Mouse (Mus musculus): ENCODE data around the gene Nxph1.

The Nxph1 gene

DNA sequence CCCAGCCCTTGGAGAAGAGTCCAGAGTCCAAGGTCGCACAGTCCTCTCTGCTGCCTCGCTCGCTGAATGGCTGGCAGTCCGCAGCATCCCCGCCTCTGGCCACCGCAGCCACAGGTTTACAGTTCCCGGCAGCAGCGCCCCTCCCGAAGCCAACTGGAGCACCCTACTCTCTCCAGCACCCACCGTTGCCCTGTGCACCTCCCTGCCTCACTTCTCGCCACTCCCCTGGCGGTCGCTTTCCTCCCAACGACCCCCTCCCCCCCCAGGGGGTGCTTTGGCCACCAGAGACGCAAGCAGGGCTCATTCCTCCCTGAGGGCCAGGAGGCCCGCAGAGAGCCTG is at the start of gene Nxph1:
Gene Nxph1 (plus strand): TSS at position 301 of the 340 bp plus-strand sequence.
- DNase-seq (ENCODE audit: low spot score) = no peak

DNA sequence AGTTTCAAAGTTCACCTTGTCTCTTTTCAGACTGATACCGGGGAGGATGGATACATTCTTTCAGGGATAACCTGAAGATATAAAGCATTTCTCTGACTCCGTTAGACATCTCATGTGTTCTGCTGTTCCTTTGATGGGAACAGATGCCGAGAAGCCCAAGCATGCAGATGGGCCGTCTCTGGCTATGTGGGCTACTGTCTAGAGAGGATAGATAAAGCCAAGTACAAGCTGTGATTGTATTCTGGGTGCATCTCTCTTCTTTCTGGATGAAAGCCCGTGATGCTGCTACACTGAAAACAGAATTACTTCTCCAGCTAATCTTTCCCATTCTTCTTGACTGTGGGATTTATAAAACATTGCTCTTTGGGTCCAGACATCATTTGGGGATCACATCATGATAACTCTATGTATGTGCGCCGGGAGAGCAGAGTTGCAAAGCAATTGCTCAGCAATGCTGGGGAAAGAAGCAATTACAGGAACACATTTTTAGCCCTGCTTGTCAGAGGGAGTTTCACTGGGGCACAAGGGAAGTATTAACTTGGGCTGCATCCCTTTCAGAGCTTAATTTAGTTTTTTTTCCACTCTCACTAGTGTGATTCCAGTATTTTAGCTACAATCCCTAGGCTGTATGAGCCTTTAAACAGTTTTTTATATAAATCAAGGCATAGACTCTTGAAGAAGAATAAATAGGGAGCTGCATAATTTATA is 48.1 kb upstream of the Nxph1 start:
- DNase-seq (ENCODE audit: low spot score) = no peak

DNA sequence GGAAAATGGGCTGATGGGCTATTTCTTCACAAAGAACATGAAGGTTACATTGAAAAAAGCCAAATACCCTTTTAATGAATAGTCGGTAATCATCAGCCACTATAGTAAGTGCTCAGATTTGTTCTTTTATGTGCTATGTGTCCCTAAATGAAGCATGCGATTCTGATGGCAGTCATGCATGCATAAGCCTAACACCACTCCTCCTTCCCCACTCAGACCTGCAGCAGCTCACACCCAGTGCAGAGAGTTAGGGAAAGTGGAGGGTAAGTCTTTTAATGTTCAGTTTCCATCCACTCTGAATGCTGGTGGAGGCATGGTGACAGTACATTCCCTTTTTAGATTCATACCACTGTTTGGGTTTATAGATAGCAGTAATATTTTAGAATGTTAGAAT is 47.5 kb upstream of the Nxph1 start:
- DNase-seq (ENCODE audit: low spot score) = no peak

DNA sequence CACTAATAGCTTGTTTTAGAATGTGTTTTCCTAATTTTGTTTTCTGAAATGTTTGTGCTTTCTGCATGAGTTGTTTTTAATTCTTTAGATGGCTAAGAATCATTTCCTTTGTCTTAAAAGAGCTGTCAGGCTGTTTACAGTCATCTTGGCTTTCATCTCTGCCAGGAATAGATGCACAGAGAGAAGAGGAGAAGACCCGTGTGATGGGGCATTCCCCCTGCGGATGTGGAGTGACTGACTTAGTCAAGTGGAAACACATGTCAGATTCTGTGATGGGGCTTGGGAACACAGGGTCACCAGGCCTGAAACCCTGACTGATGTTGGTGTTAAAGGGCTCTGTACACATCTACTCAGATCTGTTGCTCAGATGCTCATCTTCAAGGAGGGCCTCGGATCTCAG is 40.3 kb upstream of the Nxph1 start:
- DNase-seq (ENCODE audit: low spot score) = no peak

DNA sequence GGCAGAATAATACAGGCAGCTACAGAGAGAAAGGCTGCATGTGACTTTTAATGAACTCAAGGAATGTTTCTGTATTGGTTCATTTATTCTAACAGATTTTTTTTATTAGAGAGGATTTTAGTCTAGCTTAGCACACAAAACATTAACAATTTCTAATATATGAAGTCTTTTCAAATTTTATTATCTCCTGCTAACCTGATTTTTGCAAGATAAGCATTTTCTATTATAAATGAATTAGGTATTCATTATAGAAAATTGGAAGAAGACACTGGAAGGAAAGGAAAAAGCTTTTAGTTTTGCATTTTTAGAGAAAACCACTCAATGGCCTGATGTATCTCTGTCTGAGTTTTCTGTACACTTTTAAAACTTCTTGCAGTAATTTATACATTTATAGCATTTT is 34.8 kb upstream of the Nxph1 start:
- DNase-seq (ENCODE audit: low spot score) = no peak

DNA sequence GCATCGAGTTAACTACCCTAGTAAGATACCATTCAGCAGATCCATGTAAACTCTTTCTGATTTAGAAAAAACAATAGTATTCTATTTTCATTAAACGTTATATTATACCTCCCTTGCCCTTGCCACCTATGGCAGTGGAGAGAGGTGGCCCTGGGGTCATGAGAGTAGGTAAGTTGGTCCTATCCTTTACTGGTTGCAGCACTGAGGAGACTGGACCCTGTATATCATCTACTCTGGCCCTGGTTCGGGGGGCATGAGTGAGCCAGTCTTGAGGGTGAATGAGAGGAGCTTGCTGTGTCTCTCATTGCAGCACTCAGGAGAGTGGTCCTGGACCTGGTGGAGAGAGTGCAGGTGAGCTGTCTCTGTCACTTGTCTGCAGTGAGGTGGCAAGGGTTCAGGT is 33.5 kb upstream of the Nxph1 start:
- DNase-seq (ENCODE audit: low spot score) = no peak

DNA sequence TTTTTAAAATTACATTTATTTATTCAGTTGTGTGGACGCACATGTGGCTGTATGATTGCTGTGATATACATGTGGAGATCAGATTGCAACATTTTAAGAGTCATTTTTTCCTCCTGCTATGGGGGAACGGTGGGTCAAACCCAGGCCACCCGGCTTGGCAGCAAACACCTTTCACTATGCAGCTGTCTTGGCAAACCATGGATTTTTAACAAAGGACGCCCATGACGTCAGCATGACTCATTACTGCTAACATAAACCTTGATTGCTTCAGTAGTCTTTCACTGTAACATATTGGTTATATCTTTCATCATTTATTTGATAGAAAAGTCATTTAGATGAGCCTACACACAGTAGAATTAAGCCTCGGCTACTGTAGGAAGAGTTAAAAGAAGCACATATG is 23.8 kb upstream of the Nxph1 start:
- no peak for DNase-seq (ENCODE audit: low spot score)

DNA sequence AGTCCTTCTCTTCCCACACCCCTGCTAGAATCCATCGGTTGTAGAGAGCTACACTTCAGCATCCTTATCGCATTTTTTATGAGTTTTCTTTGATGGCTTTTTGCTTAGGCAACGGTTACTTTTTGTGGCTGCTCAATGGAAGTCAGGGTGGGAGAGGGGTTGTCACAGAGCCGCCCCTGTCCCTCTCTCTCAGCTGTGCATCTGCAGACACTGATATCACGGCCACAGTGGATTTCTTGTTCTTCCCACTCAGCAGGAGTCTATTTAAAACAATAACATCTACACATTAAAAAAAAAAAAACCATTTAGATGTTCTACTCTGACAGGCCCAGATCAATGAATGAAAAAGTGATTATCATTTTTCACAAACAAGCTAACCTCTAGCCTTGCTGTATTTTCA is 13.0 kb upstream of the Nxph1 start:
- DNase-seq (ENCODE audit: low spot score) = no peak

DNA sequence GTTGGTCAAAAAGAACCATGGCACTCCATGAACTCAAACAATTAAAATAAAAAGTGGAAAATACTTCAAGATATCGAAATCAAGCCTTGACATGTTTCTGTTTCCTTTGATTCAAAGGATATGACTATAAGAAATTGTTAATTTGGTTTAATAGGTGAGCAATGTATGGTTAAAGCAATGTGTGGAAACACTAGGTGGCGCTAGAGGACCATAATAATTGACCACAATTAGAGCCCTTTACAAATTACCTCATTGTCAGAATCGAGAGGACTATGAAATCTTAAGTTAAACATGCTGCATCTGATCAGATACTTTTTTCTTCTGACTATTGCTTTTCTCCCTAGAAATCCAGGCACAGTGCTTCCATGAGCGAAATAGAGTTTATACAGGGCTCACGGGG is 12.5 kb upstream of the Nxph1 start:
- no peak for DNase-seq (ENCODE audit: low spot score)

DNA sequence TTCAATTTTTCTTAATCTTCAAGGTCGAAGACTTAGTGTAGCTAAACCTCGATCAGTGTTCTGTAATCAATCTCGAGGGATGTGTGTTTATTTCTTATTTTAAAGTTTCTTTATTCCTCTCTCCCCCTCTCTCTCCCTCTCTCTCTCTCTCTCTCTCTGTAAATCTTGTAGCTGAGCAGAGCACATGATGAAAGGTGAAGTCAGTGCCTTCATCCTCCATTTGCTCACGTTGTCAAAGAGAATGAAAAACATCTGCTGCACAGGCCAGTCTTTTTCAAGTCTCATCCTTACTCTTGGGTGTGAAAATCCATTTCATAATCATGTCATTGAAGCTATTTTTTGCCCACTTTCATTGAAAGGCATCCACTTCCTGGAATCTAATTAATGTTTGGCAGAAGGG is 12.1 kb upstream of the Nxph1 start:
- no peak for DNase-seq (ENCODE audit: low spot score)

DNA sequence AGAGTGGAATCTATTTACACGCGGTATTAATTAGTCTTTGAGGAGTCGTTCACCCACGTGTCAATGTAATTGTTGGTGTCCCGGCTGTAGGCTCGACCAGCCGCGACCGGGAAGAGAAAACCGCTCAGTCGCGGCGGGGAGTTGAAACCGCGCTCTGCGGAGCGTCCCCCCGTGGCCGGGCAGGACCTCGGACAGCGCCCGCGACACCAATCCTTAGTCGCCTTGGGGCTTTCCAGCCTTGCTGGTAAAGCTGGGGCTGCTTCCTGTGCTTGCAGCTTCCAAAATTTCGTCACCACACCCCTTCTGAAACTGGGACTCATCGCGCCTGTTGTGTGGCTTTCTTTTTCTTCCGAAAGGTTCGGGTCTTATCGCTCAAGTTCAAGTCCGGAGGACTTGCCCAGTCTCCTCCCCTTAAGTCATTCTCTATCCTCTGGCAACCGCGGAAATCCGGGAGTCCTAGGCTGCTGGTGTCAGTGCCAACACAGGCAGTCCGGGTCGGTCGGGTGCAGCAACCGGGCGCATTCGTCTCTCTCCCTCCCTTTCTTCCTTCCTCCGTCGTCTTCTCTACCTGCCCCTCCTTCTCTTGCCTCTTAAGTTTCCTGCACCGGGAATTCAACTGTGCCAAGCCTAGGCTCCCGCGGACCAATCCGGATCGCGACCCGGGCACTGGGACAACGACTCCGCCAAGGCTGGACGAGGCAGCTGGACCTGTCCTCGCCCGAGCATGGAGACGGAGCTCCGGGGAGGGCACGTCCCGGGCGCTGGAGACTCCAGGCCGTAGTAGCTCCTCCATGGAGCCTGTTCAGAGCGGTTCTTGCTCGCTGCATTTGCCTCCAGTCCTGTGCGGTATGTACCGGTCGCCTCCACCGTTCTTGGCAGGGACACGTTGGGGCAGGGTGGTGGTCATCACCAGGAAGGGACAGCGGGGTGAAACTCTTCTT is 510 bp downstream of the Nxph1 start:
- no peak for DNase-seq (ENCODE audit: low spot score)

DNA sequence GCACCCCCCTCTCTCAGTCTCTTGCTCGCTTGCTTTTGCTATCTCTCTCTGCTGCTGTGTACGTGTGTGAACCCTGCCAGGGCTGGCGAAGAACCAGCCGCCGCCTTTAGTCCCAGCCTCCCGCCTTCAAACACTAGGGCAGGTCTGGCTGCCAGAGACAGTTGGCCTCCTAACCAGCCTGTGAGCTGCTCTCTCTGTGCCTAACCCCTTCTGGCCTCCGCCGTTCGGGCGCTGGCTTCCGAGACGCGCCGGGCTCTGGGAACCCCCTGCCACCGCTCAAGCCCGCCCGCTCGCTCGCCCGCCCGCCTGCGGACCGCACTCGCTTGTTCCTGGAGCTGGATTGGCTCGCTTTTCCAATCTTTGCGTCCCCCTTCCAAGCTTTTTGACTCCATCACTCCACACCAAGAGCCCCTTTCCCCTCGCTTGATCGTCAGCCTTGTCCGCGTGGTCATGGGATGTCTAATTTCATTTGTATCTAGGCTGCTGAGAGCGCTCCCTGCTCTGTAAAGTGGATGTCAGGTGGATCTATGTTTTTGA is 1.5 kb downstream of the Nxph1 start:
- no peak for DNase-seq (ENCODE audit: low spot score)

DNA sequence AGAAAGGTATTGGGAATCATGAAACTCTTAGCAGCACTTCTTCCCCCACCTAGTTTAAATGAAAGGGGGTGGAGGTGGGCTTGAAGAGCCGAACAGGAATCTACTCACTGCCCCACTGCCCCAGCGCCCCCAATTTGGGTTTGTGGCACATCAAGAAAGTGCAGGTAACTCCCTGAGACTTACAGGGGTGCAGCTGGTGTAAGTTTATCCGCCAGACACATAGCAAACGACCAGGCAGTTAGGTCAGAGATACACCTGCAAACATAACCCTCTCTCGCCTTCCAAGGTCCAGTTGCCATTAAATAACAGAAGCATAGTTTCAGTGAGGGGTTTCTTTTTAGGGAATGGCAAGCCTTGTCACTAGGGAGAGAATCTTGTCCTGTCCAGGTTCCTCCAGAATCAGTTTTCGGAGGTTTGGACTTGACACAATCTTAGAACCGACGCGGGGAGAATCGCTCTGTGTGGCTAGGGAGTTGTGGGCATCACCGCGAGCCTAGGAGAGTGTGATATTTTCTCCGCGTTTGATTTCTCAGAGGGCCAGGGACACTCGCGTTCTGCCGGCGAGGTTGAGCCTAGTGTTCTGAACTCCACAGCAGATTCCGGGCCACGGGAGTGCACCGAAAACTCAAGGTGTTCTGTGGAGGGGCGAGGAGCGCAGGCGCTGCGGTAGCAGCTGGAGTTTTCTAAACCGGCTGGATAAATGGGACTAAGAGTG is 2.5 kb downstream of the Nxph1 start:
- DNase-seq (ENCODE audit: low spot score) = no peak

DNA sequence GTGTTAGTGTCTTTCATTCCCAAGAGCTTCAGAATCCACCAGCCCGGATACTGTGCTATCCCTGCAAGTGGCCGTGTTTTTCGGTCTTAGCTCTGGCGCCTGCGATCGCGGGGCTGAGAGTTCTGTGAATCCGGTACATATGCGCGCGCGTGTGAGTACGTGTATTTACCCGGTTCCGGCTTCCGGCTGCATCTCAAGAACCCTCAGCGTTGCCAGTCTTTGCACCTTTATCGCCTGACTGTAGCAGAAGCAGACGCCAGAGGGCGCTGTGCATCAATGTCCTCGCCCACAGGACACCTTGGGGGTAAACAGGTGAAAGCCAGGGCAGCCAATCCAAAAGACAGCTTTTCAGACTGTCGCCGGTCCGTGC is 3.1 kb downstream of the Nxph1 start:
- DNase-seq (ENCODE audit: low spot score) = no peak

DNA sequence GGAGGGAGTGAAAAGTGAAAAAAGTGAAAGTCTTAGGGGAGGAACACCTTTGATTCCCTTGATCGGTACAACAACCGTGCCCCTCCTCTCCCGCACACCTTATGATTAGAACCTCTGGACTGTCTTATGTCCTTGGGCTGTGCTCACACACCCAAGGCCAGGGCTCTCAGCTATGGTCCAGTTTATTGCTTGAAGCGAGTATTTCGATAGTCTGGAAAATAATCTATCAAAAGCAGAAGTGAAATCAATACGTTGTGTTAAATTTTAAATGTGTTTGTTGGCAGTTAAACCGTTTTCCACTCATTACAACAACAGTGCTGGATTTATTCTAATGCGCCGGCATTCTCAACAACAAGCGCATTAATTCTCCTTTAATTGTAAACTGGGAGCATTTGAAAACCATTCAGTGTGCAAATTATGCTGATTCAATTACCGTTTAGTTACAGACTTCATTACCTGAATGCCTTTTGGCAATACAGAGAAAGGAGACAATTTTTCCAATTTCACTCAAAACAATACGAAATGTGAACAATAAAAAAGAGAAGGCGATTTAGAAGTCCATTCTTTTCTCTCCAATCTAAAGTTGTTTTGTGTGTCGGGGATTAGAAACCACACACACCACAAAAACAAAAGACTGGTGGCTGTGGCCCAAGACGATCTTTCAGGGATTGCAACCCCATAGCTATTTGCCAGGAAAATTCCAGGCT is 3.8 kb downstream of the Nxph1 start:
- DNase-seq (ENCODE audit: low spot score) = no peak

DNA sequence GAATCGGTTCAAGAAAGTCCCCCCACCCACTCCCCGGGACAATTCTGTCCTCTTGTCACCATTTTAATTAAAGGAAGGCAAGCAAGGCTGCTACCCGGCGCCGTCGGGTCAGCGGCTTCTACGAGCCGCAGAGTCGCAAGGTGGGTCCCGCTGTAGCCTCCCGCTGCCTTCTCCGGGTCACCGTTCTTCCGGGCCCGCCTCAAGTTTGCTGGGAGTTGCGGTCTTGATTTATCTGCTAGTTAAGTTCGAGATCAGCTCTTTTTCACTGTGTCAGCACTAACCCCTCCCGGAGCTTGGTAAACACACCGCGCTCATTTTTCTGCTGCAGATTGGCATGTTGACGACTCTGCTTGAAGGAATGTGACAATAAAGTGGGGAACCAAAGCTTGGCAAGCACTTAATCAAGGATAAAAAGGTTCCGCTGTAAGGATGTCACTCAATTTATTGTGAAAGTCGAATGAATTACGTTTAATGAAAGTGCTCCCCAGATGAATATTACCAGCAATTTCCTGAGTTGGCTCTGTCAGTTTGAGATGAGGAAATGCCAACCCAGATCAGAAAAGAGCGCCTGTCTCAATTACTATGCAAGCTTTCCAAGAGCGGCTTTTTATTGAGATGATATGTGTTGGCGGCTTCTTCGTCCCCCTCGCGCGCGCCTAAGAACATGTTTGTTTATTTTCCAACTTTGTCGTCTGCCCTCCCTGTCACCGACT is 7.7 kb downstream of the Nxph1 start:
- no peak for DNase-seq (ENCODE audit: low spot score)

DNA sequence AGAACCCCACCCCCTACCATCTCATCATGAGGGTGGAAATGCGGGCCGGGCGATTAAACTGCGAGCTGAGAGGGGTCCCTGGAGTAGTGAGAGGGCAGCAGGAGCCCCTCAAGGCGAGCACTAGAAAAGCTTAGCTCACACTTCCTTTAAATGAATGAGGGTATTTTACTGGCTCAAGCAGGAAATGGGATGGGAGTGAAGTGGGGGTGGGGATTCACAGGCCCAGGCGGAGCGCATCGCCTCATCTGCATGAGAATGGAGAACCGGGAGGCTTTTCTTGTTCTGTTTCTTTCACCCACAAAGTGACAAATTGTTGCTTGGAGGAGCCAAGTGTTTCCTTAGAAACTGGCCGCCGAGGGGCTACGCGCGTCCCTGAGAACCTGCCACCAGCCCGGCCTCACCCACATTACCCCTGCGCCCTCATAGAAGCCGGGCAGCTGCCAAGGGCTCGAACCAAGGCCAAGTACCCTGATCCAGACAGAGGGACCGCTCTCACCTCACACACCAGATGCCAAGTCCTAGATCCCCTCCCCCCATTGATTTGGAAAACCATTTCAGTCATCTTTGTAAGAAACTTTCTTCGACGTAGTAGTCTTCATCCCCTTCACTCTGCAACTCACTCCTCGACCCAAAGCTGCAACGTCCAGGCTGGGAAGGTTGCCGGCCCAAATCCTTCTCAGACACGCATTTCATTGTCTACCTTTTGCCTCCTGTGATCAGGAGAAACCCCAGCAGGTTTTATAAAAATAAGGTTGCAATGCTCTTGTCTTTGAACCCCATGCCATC is 8.7 kb downstream of the Nxph1 start:
- DNase-seq (ENCODE audit: low spot score) = no peak

DNA sequence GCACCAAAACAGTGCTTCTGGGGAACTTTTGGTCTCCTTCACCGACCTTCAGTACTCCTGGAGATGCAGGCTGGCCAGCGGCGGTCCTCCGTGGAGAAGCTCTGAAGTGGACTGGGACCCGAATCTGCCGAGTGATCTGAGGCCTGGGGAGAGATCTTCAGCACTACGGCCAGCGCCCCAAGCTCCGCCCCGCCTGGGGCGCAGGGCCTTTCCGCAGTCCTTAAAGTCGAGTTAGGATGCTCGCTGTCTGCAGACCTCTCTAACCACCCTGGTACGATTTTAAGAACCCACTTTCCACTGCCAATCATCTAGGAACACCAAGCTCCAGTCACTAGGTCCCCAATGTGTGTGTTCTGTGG is 9.3 kb downstream of the Nxph1 start:
- DNase-seq (ENCODE audit: low spot score) = no peak

DNA sequence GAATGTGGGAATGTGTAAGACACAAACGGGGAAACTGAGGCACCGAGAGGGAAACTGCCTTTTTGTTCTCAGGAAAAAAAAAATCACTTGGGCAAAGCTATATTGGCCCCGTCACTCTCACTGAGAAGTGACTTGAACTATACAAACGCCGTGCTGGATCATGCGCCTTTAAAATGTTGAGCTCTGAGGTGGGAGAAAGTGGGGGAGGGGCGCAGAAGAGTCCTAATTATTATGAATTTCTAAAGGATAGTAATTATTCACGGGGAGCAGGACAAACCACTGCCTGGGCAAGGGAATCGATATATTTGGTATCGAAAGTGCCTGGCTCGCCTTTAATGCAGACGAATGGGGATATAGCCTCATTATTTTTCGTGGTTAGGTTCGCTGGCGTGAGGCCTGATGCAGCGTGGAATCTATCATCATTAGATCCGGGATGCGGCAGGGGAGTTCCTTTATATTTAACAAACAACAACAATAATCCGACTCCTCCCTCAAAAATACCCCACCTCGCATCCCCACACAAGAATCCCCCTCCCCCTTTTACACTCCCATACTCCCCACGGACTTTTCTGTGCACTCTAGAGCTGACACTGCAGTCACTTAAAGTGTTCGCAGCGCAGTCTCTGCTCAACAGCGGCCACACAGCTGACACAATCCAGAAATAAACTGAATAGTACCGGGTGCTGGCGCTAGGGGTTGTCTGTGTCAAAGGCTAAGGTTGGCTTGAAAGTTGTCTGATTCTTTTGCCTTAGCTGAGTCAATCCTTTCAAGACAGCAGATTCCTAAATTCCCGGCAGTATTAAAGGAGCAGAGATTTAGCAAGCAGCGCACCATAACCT is 10.1 kb downstream of the Nxph1 start:
- DNase-seq (ENCODE audit: low spot score) = no peak

DNA sequence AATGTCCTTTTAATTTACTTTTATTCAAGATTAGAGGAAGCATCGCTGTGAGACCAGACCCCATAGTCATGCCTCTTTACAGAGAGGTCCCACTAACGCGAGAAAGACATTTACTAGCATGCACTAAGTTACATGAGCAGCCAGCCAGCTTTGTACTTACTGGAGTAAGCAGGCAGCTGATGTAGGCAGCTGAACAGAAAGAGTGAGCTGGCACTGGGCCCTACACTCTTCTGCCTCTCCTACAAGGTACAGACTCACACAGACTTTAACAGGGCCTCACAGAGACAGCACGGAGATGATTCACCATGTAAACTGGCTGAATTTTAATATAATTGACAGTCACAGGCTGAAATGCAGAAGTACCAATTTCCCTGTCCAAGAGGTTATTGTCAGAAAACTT is 11.6 kb downstream of the Nxph1 start:
- no peak for DNase-seq (ENCODE audit: low spot score)

All from spleen, adult 12 weeks (tissue).